Mouse (Mus musculus): ENCODE data around the gene Fgl2. TPM values are rescaled to one million over a fixed set of nuclear protein-coding genes. Genes with fewer than 3 reads are reported as not detected.

Fgl2 gene
- 0.25 TPM for polyA plus RNA-seq (2012; fragmentation: generic; extraction: Trizol)
- long read RNA-seq, experiment 1, result 0 reads
- long read RNA-seq, experiment 2, transcript Fgl2-201 (2 exons, 3,788 nt), result major isoform, 28 of 28 reads
- long read RNA-seq, experiment 2, partial matches to known transcripts, result 0 of 28 reads
- long read RNA-seq, experiment 2, other reads (novel, unspliced or antisense), result 0 of 28 reads

GRCm38 (mm10) chr5:21372493-21373179 is at the start of gene Fgl2:
Gene Fgl2, plus strand, starts transcription at chr5:21372642.
- peak within 1 kb of the TSS; percentile 53 for H3ac ChIP-seq (ENCODE audit: control insufficient read depth, insufficient read length, low read depth)
- no peak within 1 kb of the TSS for H3K4me3 ChIP-seq (ENCODE audit: insufficient read depth, poor library complexity, severe bottlenecking)
- H3K36me3 ChIP-seq (ENCODE audit: control insufficient read depth, insufficient read depth), result no peaks in the 10 kb centered on the region
- H3K79me3 ChIP-seq (ENCODE audit: low read depth), result no peaks in the 10 kb centered on the region
- no peaks in the 10 kb centered on the region for H3K79me2 ChIP-seq (ENCODE audit: control insufficient read depth, insufficient read depth)
- peaks cover 6% of the 10 kb centered on the region for H3K27me3 ChIP-seq (ENCODE audit: control insufficient read depth, insufficient read depth, insufficient read length)
- TF ChIP-seq MAX (IDR thresholded peaks at IDR 0.05) (no peak), MYOD1 (IDR thresholded peaks at IDR 0.05; ENCODE audit: control insufficient read depth, insufficient read length, low read depth) (no peak), MYOG (IDR thresholded peaks at IDR 0.05; ENCODE audit: control insufficient read depth, extremely low read depth, insufficient read length) (no peak), FOSL1 (IDR thresholded peaks at IDR 0.05; ENCODE audit: insufficient read depth, low read length, poor library complexity, severe bottlenecking) (no peak), CTCF (IDR thresholded peaks at IDR 0.05; ENCODE audit: control insufficient read depth, insufficient read depth, insufficient read length) (no peak), USF1 (IDR thresholded peaks at IDR 0.05; ENCODE audit: low read depth) (no peak), CEBPB (IDR thresholded peaks at IDR 0.05; ENCODE audit: low read depth) (no peak)

GRCm38 (mm10) chr5:21326494-21326893 is 45.9 kb upstream of the Fgl2 start:
- no peak overlapping the region for H3ac ChIP-seq (ENCODE audit: control insufficient read depth, insufficient read length, low read depth)
- no peaks in the 10 kb centered on the region for H3K79me2 ChIP-seq (ENCODE audit: control insufficient read depth, insufficient read depth)
- H3K36me3 ChIP-seq (ENCODE audit: control insufficient read depth, insufficient read depth), result no peaks in the 10 kb centered on the region
- H3K79me3 ChIP-seq (ENCODE audit: low read depth), result no peaks in the 10 kb centered on the region
- H3K4me3 ChIP-seq (ENCODE audit: insufficient read depth, poor library complexity, severe bottlenecking), result no peak overlapping the region
- TF ChIP-seq USF1 (IDR thresholded peaks at IDR 0.05; ENCODE audit: low read depth) (no peak), CTCF (IDR thresholded peaks at IDR 0.05; ENCODE audit: control insufficient read depth, insufficient read depth, insufficient read length) (peak; percentile 24)
- peaks cover 10% of the 10 kb centered on the region for H3K27me3 ChIP-seq (ENCODE audit: control insufficient read depth, insufficient read depth, insufficient read length)

GRCm38 (mm10) chr5:21328560-21328959 is 43.9 kb upstream of the Fgl2 start:
- no peak overlapping the region for H3ac ChIP-seq (ENCODE audit: control insufficient read depth, insufficient read length, low read depth)
- no peaks in the 10 kb centered on the region for H3K79me3 ChIP-seq (ENCODE audit: low read depth)
- no peaks in the 10 kb centered on the region for H3K79me2 ChIP-seq (ENCODE audit: control insufficient read depth, insufficient read depth)
- TF ChIP-seq MAX (IDR thresholded peaks at IDR 0.05), result no peak
- TF ChIP-seq CTCF (IDR thresholded peaks at IDR 0.05; ENCODE audit: control insufficient read depth, insufficient read depth, insufficient read length), result no peak
- no peak for TF ChIP-seq FOSL1 (IDR thresholded peaks at IDR 0.05; ENCODE audit: insufficient read depth, low read length, poor library complexity, severe bottlenecking)
- no peak for TF ChIP-seq MYOG (IDR thresholded peaks at IDR 0.05; ENCODE audit: control insufficient read depth, extremely low read depth, insufficient read length)
- TF ChIP-seq CEBPB (IDR thresholded peaks at IDR 0.05; ENCODE audit: low read depth), result no peak
- no peak for TF ChIP-seq MYOD1 (IDR thresholded peaks at IDR 0.05; ENCODE audit: control insufficient read depth, insufficient read length, low read depth)
- TF ChIP-seq USF1 (IDR thresholded peaks at IDR 0.05; ENCODE audit: low read depth), result no peak
- peaks cover 17% of the 10 kb centered on the region for H3K27me3 ChIP-seq (ENCODE audit: control insufficient read depth, insufficient read depth, insufficient read length)
- no peaks in the 10 kb centered on the region for H3K36me3 ChIP-seq (ENCODE audit: control insufficient read depth, insufficient read depth)
- H3K4me3 ChIP-seq (ENCODE audit: insufficient read depth, poor library complexity, severe bottlenecking), result no peak overlapping the region

GRCm38 (mm10) chr5:21329672-21330665 is 42.5 kb upstream of the Fgl2 start:
- Histone ChIP-seq H3K27me3 (ENCODE audit: control insufficient read depth, insufficient read depth, insufficient read length) (peaks cover 21% of the 10 kb centered on the region), H3K79me3 (ENCODE audit: low read depth) (no peaks in the 10 kb centered on the region), H3K79me2 (ENCODE audit: control insufficient read depth, insufficient read depth) (no peaks in the 10 kb centered on the region), H3ac (ENCODE audit: control insufficient read depth, insufficient read length, low read depth) (no peak overlapping the region), H3K36me3 (ENCODE audit: control insufficient read depth, insufficient read depth) (no peaks in the 10 kb centered on the region), H3K4me3 (ENCODE audit: insufficient read depth, poor library complexity, severe bottlenecking) (no peak overlapping the region)
- TF ChIP-seq FOSL1 (IDR thresholded peaks at IDR 0.05; ENCODE audit: insufficient read depth, low read length, poor library complexity, severe bottlenecking) (no peak), MYOD1 (IDR thresholded peaks at IDR 0.05; ENCODE audit: control insufficient read depth, insufficient read length, low read depth) (no peak), MAX (IDR thresholded peaks at IDR 0.05) (no peak)

- Histone ChIP-seq H3K4me3 (ENCODE audit: insufficient read depth, poor library complexity, severe bottlenecking) (no peak overlapping the region), H3K79me3 (ENCODE audit: low read depth) (no peaks in the 10 kb centered on the region), H3K27me3 (ENCODE audit: control insufficient read depth, insufficient read depth, insufficient read length) (peaks cover 21% of the 10 kb centered on the region), H3K79me2 (ENCODE audit: control insufficient read depth, insufficient read depth) (no peaks in the 10 kb centered on the region), H3K36me3 (ENCODE audit: control insufficient read depth, insufficient read depth) (no peaks in the 10 kb centered on the region), H3ac (ENCODE audit: control insufficient read depth, insufficient read length, low read depth) (no peak overlapping the region)
- no peak for TF ChIP-seq CEBPB (IDR thresholded peaks at IDR 0.05; ENCODE audit: low read depth)
- no peak for TF ChIP-seq FOSL1 (IDR thresholded peaks at IDR 0.05; ENCODE audit: insufficient read depth, low read length, poor library complexity, severe bottlenecking)
- TF ChIP-seq MAX (IDR thresholded peaks at IDR 0.05), result no peak
- no peak for TF ChIP-seq CTCF (IDR thresholded peaks at IDR 0.05; ENCODE audit: control insufficient read depth, insufficient read depth, insufficient read length)
- TF ChIP-seq MYOD1 (IDR thresholded peaks at IDR 0.05; ENCODE audit: control insufficient read depth, insufficient read length, low read depth), result no peak
- no peak for TF ChIP-seq MYOG (IDR thresholded peaks at IDR 0.05; ENCODE audit: control insufficient read depth, extremely low read depth, insufficient read length)
- no peak for TF ChIP-seq USF1 (IDR thresholded peaks at IDR 0.05; ENCODE audit: low read depth)
Observed at GRCm38 (mm10) chr5:21331656-21332055, 40.8 kb upstream of the Fgl2 start.
